Mouse (Mus musculus): ENCODE measurements around the gene Pdzd2. TPM values are rescaled to one million over a fixed set of nuclear protein-coding genes. Genes with fewer than 3 reads are reported as not detected.

Pdzd2 gene
- polyA plus RNA-seq, 1 experiment, result under 0.01 TPM

GRCm38 (mm10) chr15:12639776-12640175 is 99.9 kb downstream of the Pdzd2 start:
- Histone ChIP-seq H3K9me3 (ENCODE audit: control insufficient read depth, low read length) (no peaks in the 10 kb centered on the region), H3K27me3 (ENCODE audit: control insufficient read depth) (no peaks in the 10 kb centered on the region), H3K4me1 (ENCODE audit: control insufficient read depth) (no peaks in the 10 kb centered on the region), H3K4me3 (replicated peaks) (no peak overlapping the region), H3K36me3 (ENCODE audit: control insufficient read depth) (no peaks in the 10 kb centered on the region)
- TF ChIP-seq TAL1 (IDR thresholded peaks at IDR 0.05; ENCODE audit: low read length) (no peak), GATA1 (IDR thresholded peaks at IDR 0.05; ENCODE audit: low read length) (no peak)

GRCm38 (mm10) chr15:12639181-12639580 is 100.5 kb downstream of the Pdzd2 start:
- Histone ChIP-seq H3K4me3 (replicated peaks) (no peak overlapping the region), H3K9me3 (ENCODE audit: control insufficient read depth, low read length) (no peaks in the 10 kb centered on the region), H3K36me3 (ENCODE audit: control insufficient read depth) (no peaks in the 10 kb centered on the region), H3K27me3 (ENCODE audit: control insufficient read depth) (no peaks in the 10 kb centered on the region), H3K4me1 (ENCODE audit: control insufficient read depth) (no peaks in the 10 kb centered on the region)
- no peak for TF ChIP-seq GATA1 (IDR thresholded peaks at IDR 0.05; ENCODE audit: low read length)
- no peak for TF ChIP-seq TAL1 (IDR thresholded peaks at IDR 0.05; ENCODE audit: low read length)

- Histone ChIP-seq H3K4me1 (ENCODE audit: control insufficient read depth) (no peaks in the 10 kb centered on the region), H3K36me3 (ENCODE audit: control insufficient read depth) (no peaks in the 10 kb centered on the region), H3K9me3 (ENCODE audit: control insufficient read depth, low read length) (no peaks in the 10 kb centered on the region), H3K27me3 (ENCODE audit: control insufficient read depth) (no peaks in the 10 kb centered on the region), H3K4me3 (replicated peaks) (no peak overlapping the region)
- no peak for TF ChIP-seq GATA1 (IDR thresholded peaks at IDR 0.05; ENCODE audit: low read length)
- no peak for TF ChIP-seq TAL1 (IDR thresholded peaks at IDR 0.05; ENCODE audit: low read length)
Measured at GRCm38 (mm10) chr15:12638370-12639030, 101.2 kb downstream of the Pdzd2 start.

GRCm38 (mm10) chr15:12637511-12637910 is 102.2 kb downstream of the Pdzd2 start:
- H3K9me3 ChIP-seq (ENCODE audit: control insufficient read depth, low read length), result no peaks in the 10 kb centered on the region
- H3K4me3 ChIP-seq (replicated peaks), result no peak overlapping the region
- H3K27me3 ChIP-seq (ENCODE audit: control insufficient read depth), result no peaks in the 10 kb centered on the region
- H3K36me3 ChIP-seq (ENCODE audit: control insufficient read depth), result no peaks in the 10 kb centered on the region
- no peaks in the 10 kb centered on the region for H3K4me1 ChIP-seq (ENCODE audit: control insufficient read depth)
- TF ChIP-seq TAL1 (IDR thresholded peaks at IDR 0.05; ENCODE audit: low read length) (no peak), GATA1 (IDR thresholded peaks at IDR 0.05; ENCODE audit: low read length) (no peak)

GRCm38 (mm10) chr15:12636386-12636785 is 103.3 kb downstream of the Pdzd2 start:
- Histone ChIP-seq H3K27me3 (ENCODE audit: control insufficient read depth) (no peaks in the 10 kb centered on the region), H3K4me1 (ENCODE audit: control insufficient read depth) (no peaks in the 10 kb centered on the region), H3K36me3 (ENCODE audit: control insufficient read depth) (no peaks in the 10 kb centered on the region), H3K4me3 (replicated peaks) (no peak overlapping the region), H3K9me3 (ENCODE audit: control insufficient read depth, low read length) (peaks cover 3% of the 10 kb centered on the region; the same call in 1 of the 2 replicates)
- TF ChIP-seq GATA1 (IDR thresholded peaks at IDR 0.05; ENCODE audit: low read length) (no peak), TAL1 (IDR thresholded peaks at IDR 0.05; ENCODE audit: low read length) (no peak)

GRCm38 (mm10) chr15:12634921-12635320 is 104.8 kb downstream of the Pdzd2 start:
- H3K36me3 ChIP-seq (ENCODE audit: control insufficient read depth), result no peaks in the 10 kb centered on the region
- no peaks in the 10 kb centered on the region for H3K27me3 ChIP-seq (ENCODE audit: control insufficient read depth)
- no peaks in the 10 kb centered on the region for H3K4me1 ChIP-seq (ENCODE audit: control insufficient read depth)
- TF ChIP-seq GATA1 (IDR thresholded peaks at IDR 0.05; ENCODE audit: low read length) (no peak), TAL1 (IDR thresholded peaks at IDR 0.05; ENCODE audit: low read length) (no peak)
- no peak overlapping the region for H3K4me3 ChIP-seq (replicated peaks)
- peaks cover 3% of the 10 kb centered on the region; the same call in 1 of the 2 replicates for H3K9me3 ChIP-seq (ENCODE audit: control insufficient read depth, low read length)

- no peaks in the 10 kb centered on the region for H3K4me1 ChIP-seq (ENCODE audit: control insufficient read depth)
- TF ChIP-seq TAL1 (IDR thresholded peaks at IDR 0.05; ENCODE audit: low read length) (no peak), GATA1 (IDR thresholded peaks at IDR 0.05; ENCODE audit: low read length) (no peak)
- H3K9me3 ChIP-seq (ENCODE audit: control insufficient read depth, low read length), result peaks cover 3% of the 10 kb centered on the region; the same call in 1 of the 2 replicates
- no peaks in the 10 kb centered on the region for H3K27me3 ChIP-seq (ENCODE audit: control insufficient read depth)
- no peak overlapping the region for H3K4me3 ChIP-seq (replicated peaks)
- H3K36me3 ChIP-seq (ENCODE audit: control insufficient read depth), result no peaks in the 10 kb centered on the region
Measured at GRCm38 (mm10) chr15:12629164-12629563, 110.6 kb downstream of the Pdzd2 start.

GRCm38 (mm10) chr15:12628451-12628850 is 111.3 kb downstream of the Pdzd2 start:
- TF ChIP-seq GATA1 (IDR thresholded peaks at IDR 0.05; ENCODE audit: low read length) (no peak), TAL1 (IDR thresholded peaks at IDR 0.05; ENCODE audit: low read length) (no peak)
- H3K27me3 ChIP-seq (ENCODE audit: control insufficient read depth), result no peaks in the 10 kb centered on the region
- H3K4me1 ChIP-seq (ENCODE audit: control insufficient read depth), result no peaks in the 10 kb centered on the region

GRCm38 (mm10) chr15:12626930-12627329 is 112.8 kb downstream of the Pdzd2 start:
- Histone ChIP-seq H3K4me1 (ENCODE audit: control insufficient read depth) (no peaks in the 10 kb centered on the region), H3K27me3 (ENCODE audit: control insufficient read depth) (no peaks in the 10 kb centered on the region), H3K4me3 (replicated peaks) (no peak overlapping the region), H3K9me3 (ENCODE audit: control insufficient read depth, low read length) (peaks cover under 1% of the 10 kb centered on the region; the same call in 1 of the 2 replicates), H3K36me3 (ENCODE audit: control insufficient read depth) (no peaks in the 10 kb centered on the region)
- TF ChIP-seq GATA1 (IDR thresholded peaks at IDR 0.05; ENCODE audit: low read length), result no peak
- no peak for TF ChIP-seq TAL1 (IDR thresholded peaks at IDR 0.05; ENCODE audit: low read length)

More at GRCm38 (mm10) chr15:12628451-12628850, 111.3 kb downstream of the Pdzd2 start:
- H3K9me3 ChIP-seq (ENCODE audit: control insufficient read depth, low read length), result peaks cover 3% of the 10 kb centered on the region; the same call in 1 of the 2 replicates
- H3K4me3 ChIP-seq (replicated peaks), result no peak overlapping the region
- no peaks in the 10 kb centered on the region for H3K36me3 ChIP-seq (ENCODE audit: control insufficient read depth)
